Mouse (Mus musculus) inflammation-experienced regulatory T-cells, adult 6 months (primary cell): Measurements from ENCODE around the gene Hoxd11. TPM values are rescaled to one million over a fixed set of nuclear protein-coding genes. Genes with fewer than 3 reads are reported as not detected.

Experiments used
- ATAC-seq: one replicate; pipeline ENCODE4 v1.8.0; 2017
- polyA plus RNA-seq, 3 experiments: library from polyadenylated mRNA; unstranded; fragments of 100-300 nt; shearing (Covaris generic); gene quantifications; one replicate each; pipeline ENCODE4 v1.2.1; 2017

Gene Hoxd11
- polyA plus RNA-seq, 3 experiments from 2014 or later, result 0.11 TPM; not detected in 2

DNA sequence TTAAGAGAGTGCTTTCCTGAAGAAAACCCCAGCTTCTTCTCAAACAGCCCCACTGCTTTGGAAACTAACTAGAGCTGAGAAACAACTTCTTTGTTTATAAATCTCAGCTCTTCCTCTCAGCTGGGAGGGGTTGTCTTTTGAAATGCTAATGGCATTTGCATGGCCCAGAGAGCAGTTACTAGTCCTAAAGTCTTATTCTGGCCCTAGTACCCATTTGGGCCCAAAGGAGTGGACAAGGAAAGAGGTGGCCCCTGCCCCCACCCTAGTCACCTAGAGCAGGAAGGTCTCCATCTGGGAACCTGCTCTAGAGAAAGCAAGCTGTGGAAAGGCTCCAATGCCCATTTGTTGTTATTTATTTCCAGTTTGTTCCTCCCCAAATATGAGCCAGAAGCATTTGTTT, 51.7 kb downstream of the Hoxd11 start:
- no peak for ATAC-seq

DNA sequence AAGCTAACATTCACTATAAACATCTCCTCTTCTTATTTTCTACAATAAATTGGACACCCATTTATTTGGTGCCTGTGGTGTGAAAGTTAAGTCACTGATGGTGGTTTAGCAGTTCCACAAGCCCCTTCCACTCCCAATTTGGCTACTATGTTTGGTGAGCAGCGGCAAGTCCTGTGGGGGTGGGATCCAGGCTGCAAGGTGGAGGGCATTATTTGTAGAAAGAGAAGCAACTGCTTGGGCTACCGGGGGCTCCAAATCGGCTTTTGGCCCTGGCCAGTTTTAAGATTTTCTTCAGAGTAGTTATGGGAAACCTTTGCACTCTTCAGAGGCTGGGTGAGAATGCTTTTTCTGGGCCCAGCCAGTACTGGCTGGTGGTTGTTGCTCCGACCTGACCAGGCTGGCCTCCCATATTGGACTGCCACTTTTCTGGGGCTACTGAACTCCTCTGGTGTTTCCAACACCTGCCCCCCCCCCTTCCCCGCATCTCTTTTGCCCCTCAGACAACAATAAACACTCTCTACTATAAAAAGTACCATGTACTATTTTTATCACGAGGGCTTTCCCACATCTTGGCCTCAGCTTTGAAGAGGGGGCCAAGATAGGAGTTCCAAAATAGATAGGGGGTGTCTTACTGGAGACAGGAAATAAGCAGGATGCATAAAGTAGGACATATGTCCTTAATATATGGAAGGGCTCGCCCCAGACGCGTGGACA, 52.6 kb downstream of the Hoxd11 start:
- ATAC-seq, result no peak

DNA sequence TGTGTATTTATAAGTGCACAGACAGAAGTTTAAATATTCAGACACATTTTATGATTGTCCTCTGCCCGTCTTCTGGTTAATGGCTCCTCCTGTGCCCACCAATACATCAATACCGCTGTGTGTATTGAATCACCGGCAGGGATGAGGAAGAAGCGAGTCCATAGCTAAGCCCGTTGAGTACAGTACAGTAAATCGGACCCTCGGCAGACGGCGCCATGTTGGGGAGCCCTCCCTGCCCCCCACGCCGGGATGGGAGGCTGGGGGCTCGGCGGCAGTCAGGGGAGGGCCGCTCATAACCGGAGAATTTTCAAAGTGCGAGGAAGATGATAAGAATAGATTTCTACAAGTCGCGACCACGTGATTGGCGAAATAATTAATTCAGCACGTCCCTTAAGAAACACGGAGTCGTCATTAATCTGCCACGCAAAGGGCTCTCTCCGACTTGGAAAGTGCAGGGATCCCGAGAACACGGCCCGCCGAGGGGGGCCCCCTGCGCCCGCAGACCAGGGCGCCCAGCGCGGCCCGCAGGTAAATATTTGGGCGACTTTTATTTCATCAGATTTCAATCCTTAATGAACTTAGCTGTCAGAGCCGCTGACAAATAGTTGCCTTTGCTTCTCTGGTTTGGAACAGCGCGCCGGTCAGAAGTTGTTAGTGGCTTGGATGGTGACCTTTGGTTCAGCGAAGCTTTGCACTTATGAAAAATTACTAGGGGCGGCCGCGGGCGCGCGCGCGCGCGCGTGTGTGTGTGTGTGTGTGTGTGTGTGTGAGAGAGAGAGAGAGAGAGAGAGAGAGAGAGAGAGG, 53.4 kb downstream of the Hoxd11 start:
- ATAC-seq, result no peak

DNA sequence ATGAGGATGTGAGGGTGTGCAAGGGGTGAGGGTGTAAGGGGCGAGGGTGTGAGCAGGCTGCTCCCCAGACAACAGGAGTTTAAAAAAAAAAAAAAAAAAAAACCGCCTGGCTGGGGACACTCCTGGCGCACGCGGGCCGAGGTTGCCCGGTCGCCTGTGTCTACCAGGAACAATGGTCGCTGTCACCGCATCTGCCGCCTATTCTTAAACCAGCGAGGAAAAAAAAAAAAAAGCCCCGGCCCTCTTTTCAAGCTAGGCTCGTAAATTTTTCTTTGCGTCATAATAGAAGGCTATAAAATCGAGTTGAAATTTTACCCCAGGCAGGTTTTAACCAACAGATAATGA, 53.9 kb downstream of the Hoxd11 start:
- no peak for ATAC-seq

DNA sequence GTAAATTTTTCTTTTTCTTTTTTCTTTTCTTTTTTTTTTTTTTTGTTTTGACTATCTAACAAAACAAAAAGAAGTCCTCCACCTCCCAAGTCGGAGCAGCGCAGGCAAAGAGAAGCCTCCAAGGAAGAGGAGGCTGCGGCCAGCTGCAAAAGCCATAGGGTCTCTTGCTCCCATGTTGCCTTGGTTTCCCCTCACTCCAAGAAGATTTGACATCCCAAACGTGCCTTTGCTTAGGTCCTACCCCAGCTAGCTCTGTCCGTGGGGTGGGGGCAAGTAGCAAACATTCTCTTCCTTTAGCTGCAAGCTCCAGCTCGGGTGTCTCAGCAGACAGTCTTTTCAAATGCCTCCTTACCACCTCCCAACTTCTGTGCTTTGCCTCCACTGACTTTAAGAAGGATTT, 54.4 kb downstream of the Hoxd11 start:
- no peak for ATAC-seq

GRCm38 (mm10) chr2:74734451-74734850, 55.1 kb downstream of the Hoxd11 start:
- no peak for ATAC-seq

DNA sequence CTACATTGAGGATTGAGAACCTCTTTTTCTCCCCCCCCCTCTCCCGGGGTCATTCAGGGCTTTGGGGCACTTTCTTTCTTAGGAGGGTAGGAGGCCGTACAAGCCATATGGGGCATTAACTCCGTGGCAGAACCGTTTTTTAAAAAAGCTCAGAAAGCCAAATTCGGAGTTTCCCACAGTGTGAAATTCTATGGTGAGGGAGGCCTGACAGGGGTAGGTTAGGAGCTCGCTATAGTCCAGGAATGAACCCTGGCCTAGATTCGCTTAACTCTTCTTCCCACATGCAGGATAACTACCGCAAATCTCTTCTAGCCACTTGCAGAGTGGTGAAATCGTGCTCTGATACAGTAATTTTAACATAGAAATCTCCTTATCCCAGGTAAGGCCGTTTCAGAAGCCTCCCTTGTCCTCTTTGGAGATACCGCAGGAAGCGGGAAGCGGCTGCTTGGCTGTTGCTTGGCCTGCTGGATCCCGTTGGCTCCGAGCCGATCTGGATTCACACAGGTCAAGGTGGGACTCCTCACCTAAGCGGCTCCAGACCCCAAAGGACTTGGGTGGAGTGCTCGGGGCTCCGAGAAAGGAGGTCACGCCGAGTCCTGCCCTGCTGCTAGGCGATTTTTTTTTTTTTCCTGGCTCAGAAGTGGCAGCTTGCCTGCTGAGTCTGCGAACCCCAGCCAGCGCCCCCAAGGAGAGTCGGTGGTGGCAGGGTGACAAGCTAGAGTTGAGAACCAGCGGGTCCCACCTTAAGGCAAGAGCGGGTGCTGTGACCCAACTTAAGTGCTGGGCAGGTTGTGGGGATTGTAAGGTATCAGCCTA, 55.8 kb downstream of the Hoxd11 start:
- no peak for ATAC-seq

DNA sequence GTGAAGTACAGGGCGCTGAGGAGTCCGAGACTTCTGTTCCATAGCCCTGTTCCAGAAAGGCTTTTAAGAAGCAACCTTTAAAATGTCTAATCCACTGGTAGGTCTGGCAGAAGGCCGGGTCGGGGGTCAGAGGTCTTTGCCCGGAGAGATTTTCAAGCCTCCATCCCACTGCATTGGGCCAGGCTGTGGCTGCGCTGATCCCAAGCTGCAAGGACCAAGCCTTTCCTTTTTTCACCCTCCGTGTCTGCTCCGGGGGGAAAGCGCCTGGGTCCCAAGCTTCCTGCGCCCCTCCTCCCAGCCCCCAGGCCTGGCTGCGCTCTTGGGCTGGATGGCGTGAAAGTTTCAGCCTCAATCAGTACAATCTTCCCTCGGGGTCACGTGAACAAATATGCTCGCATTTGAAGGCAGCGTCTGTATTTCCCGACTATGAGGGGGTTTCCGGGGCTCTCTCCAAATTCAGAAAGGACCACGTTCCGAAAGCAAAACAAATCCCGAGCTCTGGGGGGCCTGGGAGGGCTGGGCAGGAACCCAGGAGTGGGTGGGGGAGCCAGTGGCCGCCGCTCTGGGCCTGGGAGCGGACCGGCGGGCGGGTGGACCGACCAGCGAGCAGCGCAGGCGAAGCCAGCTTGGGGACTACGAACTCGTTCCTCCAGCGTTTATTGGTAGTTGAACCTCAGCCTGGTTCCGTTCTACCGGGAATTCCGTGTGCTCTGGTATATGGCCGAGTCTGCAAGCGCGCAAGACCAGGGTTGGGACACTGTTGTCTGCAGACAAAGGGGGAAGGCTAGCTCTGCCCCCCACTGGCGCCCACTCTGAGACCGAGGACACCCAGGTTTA, 56.7 kb downstream of the Hoxd11 start:
- no peak for ATAC-seq

Other genes with a start within 250 kb of the Hoxd11 start
- gene Lnpk, start 100.1 kb upstream of the Hoxd11 start, polyA plus RNA-seq, result 10 to 100 TPM; 31.1 to 45.4 (median 39.3) TPM
- not detected for gene Evx2, start 20.0 kb upstream of the Hoxd11 start, polyA plus RNA-seq
- not detected for gene Hoxd13, start 11.2 kb upstream of the Hoxd11 start, polyA plus RNA-seq
- gene Hoxd12, start 4.5 kb upstream of the Hoxd11 start, polyA plus RNA-seq, result not detected
- gene Hoxd10, start 12.4 kb downstream of the Hoxd11 start, polyA plus RNA-seq, result not detected
- gene Hoxd9, start 18.2 kb downstream of the Hoxd11 start, polyA plus RNA-seq, result not detected
- not detected for gene Hoxd8, start 25.1 kb downstream of the Hoxd11 start, polyA plus RNA-seq
- not detected for gene Hoxd3, start 32.4 kb downstream of the Hoxd11 start, polyA plus RNA-seq
- gene Hoxd4, start 32.4 kb downstream of the Hoxd11 start, polyA plus RNA-seq, result not detected
- gene Gm28230, start 47.2 kb downstream of the Hoxd11 start, polyA plus RNA-seq, result not detected
- gene Hoxd1, start 83.4 kb downstream of the Hoxd11 start, polyA plus RNA-seq, result not detected
- gene Mtx2, start 146.2 kb downstream of the Hoxd11 start, polyA plus RNA-seq, result 10 to 100 TPM; 11.5 to 19.3 (median 17.4) TPM